Mouse (Mus musculus): ENCODE results near the gene Rnf5. TPM values are rescaled to one million over a fixed set of nuclear protein-coding genes. Genes with fewer than 3 reads are reported as not detected.
A peak's percentile ranks its signal among the peaks of the same experiment; 100 is the strongest.

Gene Rnf5
- polyA plus RNA-seq, 1 experiment from 2014 or later: 82.9 TPM

- no peaks in the 10 kb centered on the region; the same call in 1 of the 2 replicates for H3K4me1 ChIP-seq (replicated peaks; ENCODE audit: control insufficient read depth, insufficient read depth)
- WGBS: under 1% methylated on average over 16 of the region's 16 CpGs
- peak; percentile 95 for DNase-seq (ENCODE audit: low spot score)
- H3K9me3 ChIP-seq (ENCODE audit: control insufficient read depth, low read length): no peaks in the 10 kb centered on the region
- ATAC-seq (ENCODE audit: low FRiP score, low TSS enrichment): peak; percentile 82
- H3K4me2 ChIP-seq (replicated peaks; ENCODE audit: low read depth): peak within 1 kb of the TSS; percentile 83
- H3K27ac ChIP-seq (replicated peaks): peak within 1 kb of the TSS; percentile 82
- no peaks in the 10 kb centered on the region for H3K36me3 ChIP-seq (ENCODE audit: control insufficient read depth, insufficient read depth, low read length)
- H3K4me3 ChIP-seq (ENCODE audit: low read depth, low read length): peak within 1 kb of the TSS; percentile 53
- H3K9ac ChIP-seq (ENCODE audit: low read length): peak within 1 kb of the TSS; percentile 63
- TF ChIP-seq EP300 (optimal IDR thresholded peaks at IDR 0.05) (no peak), CTCF (IDR thresholded peaks at IDR 0.05; ENCODE audit: low read depth) (no peak)
- H3K27me3 ChIP-seq (ENCODE audit: control insufficient read depth, insufficient read depth, low read length): no peaks in the 10 kb centered on the region
Observed at GRCm38 (mm10) chr17:34644608-34645007, 41.1 kb upstream of the Rnf5 start, which contains the start of gene Fkbpl. Gene Fkbpl (plus strand): TSS chr17:34644764.

- H3K27ac ChIP-seq (replicated peaks): peak overlapping the region; percentile 46; the same call in 1 of the 2 replicates
- no peaks in the 10 kb centered on the region for H3K27me3 ChIP-seq (ENCODE audit: control insufficient read depth, insufficient read depth, low read length)
- DNase-seq (ENCODE audit: low spot score) (peak; percentile 59), ATAC-seq (ENCODE audit: low FRiP score, low TSS enrichment) (no peak)
- 59% methylated on average over 10 of the region's 10 CpGs for WGBS
- no peaks in the 10 kb centered on the region; the same call in 1 of the 2 replicates for H3K4me1 ChIP-seq (replicated peaks; ENCODE audit: control insufficient read depth, insufficient read depth)
- H3K4me2 ChIP-seq (replicated peaks; ENCODE audit: low read depth): no peak overlapping the region
- no peaks in the 10 kb centered on the region for H3K9me3 ChIP-seq (ENCODE audit: control insufficient read depth, low read length)
- H3K9ac ChIP-seq (ENCODE audit: low read length): no peak overlapping the region
- no peak overlapping the region for H3K4me3 ChIP-seq (ENCODE audit: low read depth, low read length)
- TF ChIP-seq EP300 (optimal IDR thresholded peaks at IDR 0.05) (no peak), CTCF (IDR thresholded peaks at IDR 0.05; ENCODE audit: low read depth) (no peak)
- no peaks in the 10 kb centered on the region for H3K36me3 ChIP-seq (ENCODE audit: control insufficient read depth, insufficient read depth, low read length)
Observed at GRCm38 (mm10) chr17:34643944-34644343, 40.5 kb upstream of the Rnf5 start.

- H3K4me2 ChIP-seq (replicated peaks; ENCODE audit: low read depth): no peak overlapping the region
- H3K9ac ChIP-seq (ENCODE audit: low read length): no peak overlapping the region
- no peak for DNase-seq (ENCODE audit: low spot score)
- no peaks in the 10 kb centered on the region for H3K27me3 ChIP-seq (ENCODE audit: control insufficient read depth, insufficient read depth, low read length)
- H3K4me1 ChIP-seq (replicated peaks; ENCODE audit: control insufficient read depth, insufficient read depth): no peaks in the 10 kb centered on the region; the same call in 1 of the 2 replicates
- no peaks in the 10 kb centered on the region for H3K36me3 ChIP-seq (ENCODE audit: control insufficient read depth, insufficient read depth, low read length)
- no peak for ATAC-seq (ENCODE audit: low FRiP score, low TSS enrichment)
- no peak overlapping the region for H3K4me3 ChIP-seq (ENCODE audit: low read depth, low read length)
- TF ChIP-seq EP300 (optimal IDR thresholded peaks at IDR 0.05) (no peak), CTCF (IDR thresholded peaks at IDR 0.05; ENCODE audit: low read depth) (no peak)
- no peaks in the 10 kb centered on the region for H3K9me3 ChIP-seq (ENCODE audit: control insufficient read depth, low read length)
- 76% methylated on average over 4 of the region's 4 CpGs for WGBS
- H3K27ac ChIP-seq (replicated peaks): peak overlapping the region; percentile 46
Observed at GRCm38 (mm10) chr17:34643379-34643778, 39.9 kb upstream of the Rnf5 start.

- Histone ChIP-seq H3K27ac (replicated peaks) (no peak overlapping the region), H3K4me1 (replicated peaks; ENCODE audit: control insufficient read depth, insufficient read depth) (no peaks in the 10 kb centered on the region; the same call in 1 of the 2 replicates), H3K36me3 (ENCODE audit: control insufficient read depth, insufficient read depth, low read length) (no peaks in the 10 kb centered on the region), H3K27me3 (ENCODE audit: control insufficient read depth, insufficient read depth, low read length) (no peaks in the 10 kb centered on the region), H3K4me3 (ENCODE audit: low read depth, low read length) (no peak overlapping the region), H3K4me2 (replicated peaks; ENCODE audit: low read depth) (no peak overlapping the region), H3K9me3 (ENCODE audit: control insufficient read depth, low read length) (no peaks in the 10 kb centered on the region), H3K9ac (ENCODE audit: low read length) (no peak overlapping the region)
- no peak for TF ChIP-seq CTCF (IDR thresholded peaks at IDR 0.05; ENCODE audit: low read depth)
- TF ChIP-seq EP300 (optimal IDR thresholded peaks at IDR 0.05): no peak
- 70% methylated on average over 3 of the region's 3 CpGs for WGBS
- no peak for ATAC-seq (ENCODE audit: low FRiP score, low TSS enrichment)
- DNase-seq (ENCODE audit: low spot score): no peak
Observed at GRCm38 (mm10) chr17:34641945-34642344, 38.5 kb upstream of the Rnf5 start.

- TF ChIP-seq EP300 (optimal IDR thresholded peaks at IDR 0.05) (no peak), CTCF (IDR thresholded peaks at IDR 0.05; ENCODE audit: low read depth) (peak; percentile 62)
- no peaks in the 10 kb centered on the region for H3K4me1 ChIP-seq (replicated peaks; ENCODE audit: control insufficient read depth, insufficient read depth)
- H3K9me3 ChIP-seq (ENCODE audit: control insufficient read depth, low read length): no peaks in the 10 kb centered on the region
- no peak overlapping the region for H3K4me3 ChIP-seq (ENCODE audit: low read depth, low read length)
- no peaks in the 10 kb centered on the region for H3K27me3 ChIP-seq (ENCODE audit: control insufficient read depth, insufficient read depth, low read length)
- H3K9ac ChIP-seq (ENCODE audit: low read length): 0 out of 2 replicates have a peak overlapping the region, but pooled peaks have one; percentile 38
- ATAC-seq (ENCODE audit: low FRiP score, low TSS enrichment) (no peak), DNase-seq (ENCODE audit: low spot score) (no peak)
- no peaks in the 10 kb centered on the region for H3K36me3 ChIP-seq (ENCODE audit: control insufficient read depth, insufficient read depth, low read length)
- H3K4me2 ChIP-seq (replicated peaks; ENCODE audit: low read depth): no peak overlapping the region
- WGBS: 14% methylated on average over 11 of the region's 11 CpGs
- peak overlapping the region; percentile 77 for H3K27ac ChIP-seq (replicated peaks)
Observed at GRCm38 (mm10) chr17:34640778-34641601, 37.5 kb upstream of the Rnf5 start.

Measured in stomach, postnatal 0 days (tissue).